Mouse (Mus musculus) hindbrain, embryonic 11.5 days (tissue): ENCODE measurements around the gene Gm20388. TPM values are rescaled to one million over a fixed set of nuclear protein-coding genes. Genes with fewer than 3 reads are reported as not detected.

Experiments
- ATAC-seq: fragments of 200-750 bp; cut with Nextera tagmentation; 2 replicates; pipeline ENCODE4 v1.8.0; 2017; ENCODE audit warnings: mild to moderate bottlenecking, moderate TSS enrichment, moderate library complexity; ENCODE audit not compliant: low FRiP score
- DNase-seq: peaks from one replicate; pipeline ENCODE4 v3.0.0-alpha.2; 2015; ENCODE audit warnings: low spot score
- H3K27ac ChIP-seq: fragments of 300-500 bp; sonication (generic); 2 replicates; pipeline ENCODE4 v1.5.1; 2014; ENCODE audit warnings: mild to moderate bottlenecking, low read depth, low read length
- H3K27me3 ChIP-seq: fragments of 300-500 bp; sonication (generic); 2 replicates; pipeline ENCODE4 v1.6.1; 2014; ENCODE audit warnings: mild to moderate bottlenecking, low read length, moderate library complexity, mixed read lengths; ENCODE audit not compliant: control insufficient read depth, insufficient read depth
- H3K36me3 ChIP-seq: fragments of 300-500 bp; sonication (generic); 2 replicates; pipeline ENCODE4 v1.6.1; 2014; ENCODE audit warnings: mild to moderate bottlenecking, low read length, moderate library complexity, mixed read lengths; ENCODE audit not compliant: control insufficient read depth, insufficient read depth
- H3K4me1 ChIP-seq: fragments of 300-500 bp; sonication (generic); replicated peaks from 2 replicates; pipeline ENCODE4 v1.6.1; 2014; ENCODE audit warnings: low read length, mixed read lengths; ENCODE audit not compliant: control insufficient read depth, insufficient read depth
- H3K4me2 ChIP-seq: fragments of 300-500 bp; sonication (generic); replicated peaks from 2 replicates; pipeline ENCODE4 v1.6.1; 2014; ENCODE audit warnings: mild to moderate bottlenecking, low read depth, low read length
- H3K4me3 ChIP-seq: fragments of 300-500 bp; sonication (generic); 2 replicates; pipeline ENCODE4 v1.5.1; 2014; ENCODE audit warnings: low read depth, low read length
- H3K9ac ChIP-seq: fragments of 300-500 bp; sonication (generic); 2 replicates; pipeline ENCODE4 v1.6.1; 2014; ENCODE audit warnings: low read depth, low read length
- H3K9me3 ChIP-seq: fragments of 300-500 bp; sonication (generic); 2 replicates; pipeline ENCODE4 v1.6.1; 2016; ENCODE audit warnings: low read length; ENCODE audit not compliant: control insufficient read depth
- WGBS: fragments of 180-500 bp; shearing (Covaris S2); extraction: QIAGEN DNeasy Blood & Tissue Kit; methylation state at CpG from one replicate; pipeline ENCODE4 v1.1.7; 2014; 5-methylcytosine and 5-hydroxymethylcytosine counted together
- polyA plus RNA-seq: library from polyadenylated mRNA; unstranded; fragments of >200 nt; fragmentation: Nextera tagmentation; extraction: Ambion mirVana; gene quantifications from 2 replicates; pipeline ENCODE4 v1.2.1, GENCODE M21; 2014

The Gm20388 gene
- polyA plus RNA-seq, 1 experiment from 2014 or later: 11.8 TPM

DNA sequence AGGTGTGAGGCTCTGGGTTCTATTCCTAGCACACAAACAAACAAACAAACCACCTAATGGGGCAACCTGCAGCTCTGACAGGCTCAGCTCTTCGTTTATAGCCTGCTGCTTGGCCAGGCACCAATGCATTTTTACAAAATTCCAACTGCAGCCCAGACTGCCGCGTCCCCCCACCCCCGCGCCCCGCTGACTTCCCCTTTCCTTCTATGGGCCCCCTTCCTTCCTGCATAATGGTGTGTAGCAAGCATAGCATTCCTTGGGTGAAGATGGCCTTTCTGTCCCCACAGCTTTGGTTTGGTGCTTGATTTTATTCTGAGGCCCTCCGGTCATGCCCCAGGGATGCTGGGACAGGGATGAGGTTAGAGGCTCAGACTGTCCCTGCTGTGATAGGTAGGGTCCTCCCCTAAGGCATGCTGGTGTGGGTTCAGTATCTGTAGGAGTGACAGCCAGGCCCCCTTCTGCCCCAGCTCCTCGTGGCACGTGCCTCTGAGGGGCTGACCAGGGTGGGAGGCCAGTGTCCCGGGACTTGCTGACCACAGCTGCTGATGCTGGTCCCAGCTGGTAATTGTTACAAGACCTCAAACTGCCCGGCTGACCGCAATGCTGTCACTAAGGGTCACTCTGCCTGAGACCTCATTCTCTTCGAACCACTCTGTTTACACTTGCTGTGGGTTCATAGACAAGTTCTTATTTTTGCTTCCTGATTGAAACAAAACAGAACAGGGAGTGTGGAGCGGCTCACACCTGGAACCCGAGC, 103.8 kb downstream of the Gm20388 start:
- WGBS: 58% methylated on average over 15 of the region's 15 CpGs
- Histone ChIP-seq H3K4me1 (no peaks in the 10 kb centered on the region), H3K27me3 (no peaks in the 10 kb centered on the region), H3K36me3 (no peaks in the 10 kb centered on the region), H3K4me3 (no peak overlapping the region), H3K9ac (no peak overlapping the region), H3K27ac (no peak overlapping the region), H3K4me2 (no peak overlapping the region), H3K9me3 (no peaks in the 10 kb centered on the region)
- ATAC-seq (no peak), DNase-seq (no peak)

- Histone ChIP-seq H3K36me3 (no peaks in the 10 kb centered on the region), H3K4me3 (no peak overlapping the region), H3K27ac (no peak overlapping the region), H3K4me1 (no peaks in the 10 kb centered on the region), H3K27me3 (no peaks in the 10 kb centered on the region), H3K9me3 (no peaks in the 10 kb centered on the region), H3K4me2 (no peak overlapping the region), H3K9ac (no peak overlapping the region)
- no peak for ATAC-seq
- 92% methylated on average over 8 of the region's 8 CpGs for WGBS
- DNase-seq: no peak
Observed at GRCm38 (mm10) chr8:120015916-120016315, 105.3 kb downstream of the Gm20388 start.

DNA sequence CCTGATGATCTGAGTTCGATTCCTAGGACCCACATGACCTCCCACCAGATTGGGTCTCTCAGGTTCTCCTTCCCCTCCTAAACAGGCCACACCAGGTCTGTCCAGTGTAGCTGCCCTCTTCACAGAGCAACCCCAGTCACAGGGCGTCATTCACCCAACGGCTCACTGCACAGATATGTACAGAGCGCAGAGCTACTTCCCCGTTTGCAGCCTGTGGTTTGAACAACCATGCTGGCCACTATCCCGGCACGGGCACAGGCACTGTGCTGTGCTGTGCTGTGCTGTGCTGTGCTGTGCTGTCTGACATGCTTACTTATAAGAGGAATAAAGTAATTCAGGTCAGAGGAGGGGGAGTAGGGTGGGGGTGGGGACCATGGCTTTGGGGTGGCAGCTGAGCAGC, 105.8 kb downstream of the Gm20388 start:
- Histone ChIP-seq H3K4me2 (no peak overlapping the region), H3K4me3 (no peak overlapping the region), H3K9ac (no peak overlapping the region), H3K27ac (no peak overlapping the region), H3K27me3 (no peaks in the 10 kb centered on the region), H3K4me1 (no peaks in the 10 kb centered on the region), H3K9me3 (no peaks in the 10 kb centered on the region), H3K36me3 (no peaks in the 10 kb centered on the region)
- DNase-seq: no peak
- WGBS: 86% methylated on average over 7 of the region's 7 CpGs
- ATAC-seq: no peak

DNA sequence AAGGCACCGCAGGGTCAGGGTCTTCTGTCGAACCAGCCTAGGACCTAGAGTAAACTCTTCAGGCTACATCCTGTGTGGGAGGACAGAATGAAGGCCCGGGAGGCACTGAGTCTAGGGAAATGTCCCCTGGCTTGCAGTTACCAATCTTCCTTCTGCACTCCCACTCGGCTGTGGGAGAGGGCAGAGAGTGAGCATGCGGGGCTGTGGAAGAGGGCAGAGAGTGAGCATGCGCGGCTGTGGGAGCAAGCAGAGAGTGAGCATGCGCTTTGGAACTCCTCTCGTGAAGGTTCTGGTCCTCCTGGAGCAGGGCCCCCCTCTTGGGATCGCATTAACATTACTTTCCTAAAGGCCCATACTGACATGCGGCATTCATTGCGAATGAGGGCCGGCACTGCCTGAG, 106.7 kb downstream of the Gm20388 start:
- ATAC-seq: no peak
- Histone ChIP-seq H3K4me3 (no peak overlapping the region), H3K9ac (no peak overlapping the region), H3K36me3 (no peaks in the 10 kb centered on the region), H3K9me3 (no peaks in the 10 kb centered on the region), H3K4me1 (no peaks in the 10 kb centered on the region), H3K4me2 (no peak overlapping the region), H3K27me3 (no peaks in the 10 kb centered on the region), H3K27ac (no peak overlapping the region)
- DNase-seq: no peak
- 94% methylated on average over 13 of the region's 13 CpGs for WGBS

DNA sequence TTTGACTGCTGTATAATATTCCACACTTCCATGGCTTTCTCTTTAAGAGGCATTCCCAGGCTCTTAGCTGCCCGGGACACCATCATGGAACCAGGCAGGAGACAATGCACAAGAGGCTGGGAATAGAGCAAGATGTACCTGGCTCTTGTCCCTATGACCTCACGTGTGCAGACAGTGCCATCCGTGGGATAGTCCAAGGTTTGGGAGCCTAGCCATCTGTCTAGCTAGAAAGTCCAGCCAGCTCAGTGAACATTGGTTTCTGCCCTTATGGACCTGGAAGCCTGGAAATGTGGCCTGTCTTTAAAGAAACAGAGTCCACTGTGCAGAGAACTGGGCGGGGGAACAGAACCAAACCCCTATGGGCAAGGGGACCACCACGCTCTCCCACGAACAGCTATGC, 107.1 kb downstream of the Gm20388 start:
- 93% methylated on average over 6 of the region's 6 CpGs for WGBS
- Histone ChIP-seq H3K36me3 (no peaks in the 10 kb centered on the region), H3K27me3 (no peaks in the 10 kb centered on the region), H3K4me2 (no peak overlapping the region), H3K4me1 (no peaks in the 10 kb centered on the region), H3K9me3 (no peaks in the 10 kb centered on the region), H3K4me3 (no peak overlapping the region), H3K27ac (no peak overlapping the region), H3K9ac (no peak overlapping the region)
- ATAC-seq (no peak), DNase-seq (no peak)

DNA sequence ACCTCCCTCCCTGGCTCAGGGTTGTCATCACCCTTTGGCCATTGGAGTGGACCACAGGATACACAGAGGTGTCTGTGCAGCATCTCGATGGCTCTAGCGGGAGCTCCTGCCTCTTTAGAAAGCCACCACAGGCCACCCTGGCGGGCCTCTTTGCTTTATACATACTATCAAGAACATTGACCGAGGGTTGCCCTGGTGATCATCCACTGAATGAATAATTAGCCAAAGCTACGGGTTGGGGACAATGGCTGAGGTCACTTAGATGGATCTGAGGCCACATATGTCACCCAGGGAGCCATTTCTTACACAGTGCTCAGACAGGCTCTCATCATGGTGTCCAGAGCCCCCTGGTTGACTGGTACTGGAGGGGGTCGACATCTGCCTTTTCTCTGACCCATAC, 107.7 kb downstream of the Gm20388 start:
- no peak overlapping the region for H3K4me3 ChIP-seq
- WGBS: 30% methylated on average over 6 of the region's 6 CpGs
- H3K27me3 ChIP-seq: no peaks in the 10 kb centered on the region
- H3K9ac ChIP-seq: no peak overlapping the region
- no peak overlapping the region for H3K27ac ChIP-seq
- no peaks in the 10 kb centered on the region for H3K36me3 ChIP-seq
- ATAC-seq (no peak), DNase-seq (peak; percentile 30)
- no peak overlapping the region for H3K4me2 ChIP-seq
- H3K9me3 ChIP-seq: no peaks in the 10 kb centered on the region
- H3K4me1 ChIP-seq: no peaks in the 10 kb centered on the region

- no peak overlapping the region for H3K27ac ChIP-seq
- WGBS: 84% methylated on average over 5 of the region's 5 CpGs
- ATAC-seq: no peak
- no peak overlapping the region for H3K4me3 ChIP-seq
- H3K4me1 ChIP-seq: no peaks in the 10 kb centered on the region
- H3K4me2 ChIP-seq: no peak overlapping the region
- H3K9ac ChIP-seq: no peak overlapping the region
- no peaks in the 10 kb centered on the region for H3K36me3 ChIP-seq
- H3K9me3 ChIP-seq: no peaks in the 10 kb centered on the region
- H3K27me3 ChIP-seq: no peaks in the 10 kb centered on the region
- no peak for DNase-seq
Observed at GRCm38 (mm10) chr8:120019297-120019696, 108.7 kb downstream of the Gm20388 start.

GRCm38 (mm10) chr8:120020298-120020697, 109.7 kb downstream of the Gm20388 start:
- H3K4me1 ChIP-seq: no peaks in the 10 kb centered on the region
- H3K9ac ChIP-seq: no peak overlapping the region
- H3K4me2 ChIP-seq: no peak overlapping the region
- H3K4me3 ChIP-seq: no peak overlapping the region
- no peak for DNase-seq
- H3K27me3 ChIP-seq: no peaks in the 10 kb centered on the region
- WGBS: 81% methylated on average over 7 of the region's 7 CpGs
- H3K27ac ChIP-seq: no peak overlapping the region
- H3K36me3 ChIP-seq: no peaks in the 10 kb centered on the region
- ATAC-seq: no peak
- no peaks in the 10 kb centered on the region for H3K9me3 ChIP-seq

- Histone ChIP-seq H3K27ac (no peak overlapping the region), H3K27me3 (no peaks in the 10 kb centered on the region), H3K9ac (no peak overlapping the region), H3K4me1 (no peaks in the 10 kb centered on the region; the same call in 1 of the 2 replicates), H3K4me3 (no peak overlapping the region), H3K4me2 (no peak overlapping the region), H3K9me3 (no peaks in the 10 kb centered on the region), H3K36me3 (no peaks in the 10 kb centered on the region)
- DNase-seq: no peak
- ATAC-seq: no peak
- WGBS: 85% methylated on average over 5 of the region's 5 CpGs
Observed at GRCm38 (mm10) chr8:120026199-120026598, 115.6 kb downstream of the Gm20388 start.
